Mouse (Mus musculus) T-helper 1 cell (primary cell): ENCODE results near the gene Cox6b1.

Source experiments
- in situ Hi-C: fragments of 300-600 bp; cut with MboI, MseI; formaldehyde crosslinking; loops from one replicate; pipeline ENCODE4 v1.15.1; 2025; ENCODE audit warnings: high pct_unique_total_duplicates

Cox6b1 gene

GRCm38 (mm10) chr7:30625530-30626384 is at the start of gene Cox6b1:
Gene Cox6b1, minus strand, starts transcription at chr7:30626151.
- in situ Hi-C loops = no loop called here

- in situ Hi-C loops = no loop called here
Measured at GRCm38 (mm10) chr7:30671480-30671879, 45.5 kb upstream of the Cox6b1 start, which contains the start of gene Pmis2. Gene Pmis2, minus strand, starts transcription at chr7:30671605.

GRCm38 (mm10) chr7:30669229-30669628 is 43.3 kb upstream of the Cox6b1 start:
- in situ Hi-C loops = no loop called here

- in situ Hi-C loops = no loop called here
Measured at GRCm38 (mm10) chr7:30665321-30665720, 39.4 kb upstream of the Cox6b1 start.

GRCm38 (mm10) chr7:30664529-30665200 is 38.7 kb upstream of the Cox6b1 start, which contains the start of gene Haus5:
Gene Haus5, minus strand, starts transcription at chr7:30664994.
- in situ Hi-C loops = no loop called here

GRCm38 (mm10) chr7:30649591-30650540 is 23.9 kb upstream of the Cox6b1 start, which contains the start of gene Rbm42:
Gene Rbm42, minus strand, starts transcription at chr7:30650317.
- in situ Hi-C loops = no loop called here

- in situ Hi-C loops = no loop called here
Measured at GRCm38 (mm10) chr7:30639083-30639482, 13.1 kb upstream of the Cox6b1 start.

GRCm38 (mm10) chr7:30636395-30636794 is 10.4 kb upstream of the Cox6b1 start:
- in situ Hi-C loops = no loop called here

GRCm38 (mm10) chr7:30635752-30636151 is 9.8 kb upstream of the Cox6b1 start, which contains the start of gene Etv2:
Gene Etv2, minus strand, starts transcription at chr7:30635852.
- in situ Hi-C loops = no loop called here

GRCm38 (mm10) chr7:30634621-30635020 is 8.7 kb upstream of the Cox6b1 start:
- in situ Hi-C loops = no loop called here

- in situ Hi-C loops = no loop called here
Measured at GRCm38 (mm10) chr7:30633762-30634412, 7.9 kb upstream of the Cox6b1 start.

- in situ Hi-C loops = no loop called here
Measured at GRCm38 (mm10) chr7:30629013-30629412, 3.1 kb upstream of the Cox6b1 start.

GRCm38 (mm10) chr7:30626647-30627046 is 696 bp upstream of the Cox6b1 start:
- in situ Hi-C loops = no loop called here

GRCm38 (mm10) chr7:30619202-30619601 is 6.7 kb downstream of the Cox6b1 start:
- in situ Hi-C loops = no loop called here

- in situ Hi-C loops = no loop called here
Measured at GRCm38 (mm10) chr7:30618658-30619057, 7.3 kb downstream of the Cox6b1 start.

- in situ Hi-C loops = no loop called here
Measured at GRCm38 (mm10) chr7:30615049-30615760, 10.7 kb downstream of the Cox6b1 start.

GRCm38 (mm10) chr7:30614454-30614853 is 11.5 kb downstream of the Cox6b1 start:
- in situ Hi-C loops = no loop called here

GRCm38 (mm10) chr7:30613529-30614112 is 12.3 kb downstream of the Cox6b1 start:
- in situ Hi-C loops = no loop called here

- in situ Hi-C loops = no loop called here
Measured at GRCm38 (mm10) chr7:30612654-30613402, 13.1 kb downstream of the Cox6b1 start, which contains the start of gene Upk1a. Gene Upk1a, minus strand, starts transcription at chr7:30612847.
